Mouse (Mus musculus): ENCODE measurements at regions not wholly inside any gene's neighbourhood (a gene's known extent, or its start where the extent isn't known, plus 50 kb on each side); places are given as distances from the start of the nearest gene placed in this dataset.

GRCm38 (mm10) chr14:29895989-29896675, 72.0 kb upstream of the Selenok start:
- TF ChIP-seq ZMIZ1 (IDR thresholded peaks at IDR 0.05; ENCODE audit: low read depth, low read length) = no peak
- no peak for TF ChIP-seq POLR2A (IDR thresholded peaks at IDR 0.05; ENCODE audit: low read depth, low read length)
- TF ChIP-seq ELF1 (IDR thresholded peaks at IDR 0.05; ENCODE audit: low read depth, low read length) = no peak
- TF ChIP-seq E2F4 (IDR thresholded peaks at IDR 0.05; ENCODE audit: insufficient replicate concordance, low read depth, low read length) = no peak
- TF ChIP-seq MEF2A (IDR thresholded peaks at IDR 0.05; ENCODE audit: borderline replicate concordance, low read depth, low read length) = no peak
- TF ChIP-seq CHD1 (IDR thresholded peaks at IDR 0.05; ENCODE audit: low read depth, low read length) = no peak
- no peak for TF ChIP-seq IRF4 (IDR thresholded peaks at IDR 0.05; ENCODE audit: low read depth, low read length)
- no peak for TF ChIP-seq MXI1 (IDR thresholded peaks at IDR 0.05; ENCODE audit: low read depth, low read length)
- no peak for TF ChIP-seq EP300 (IDR thresholded peaks at IDR 0.05; ENCODE audit: low read length)
- TF ChIP-seq CHD2 (IDR thresholded peaks at IDR 0.05; ENCODE audit: low read length) = no peak
- no peaks in the 10 kb centered on the region for H3K36me3 ChIP-seq (replicated peaks in 1 of 2; ENCODE audit: control insufficient read depth in 1 of 2, insufficient read depth in 1 of 2, low read length in 1 of 2)
- no peak overlapping the region for H3K27ac ChIP-seq (ENCODE audit: insufficient read depth, low read depth)
- no peaks in the 10 kb centered on the region for H3K79me2 ChIP-seq (replicated peaks; ENCODE audit: control insufficient read depth, extremely low read depth, insufficient read depth, poor library complexity, severe bottlenecking)
- no peak overlapping the region for H3K4me3 ChIP-seq (replicated peaks in 1 of 3; ENCODE audit: low read depth in 2 of 3, low read length in 2 of 3, poor library complexity in 1 of 3)
- H3K4me1 ChIP-seq (ENCODE audit: control insufficient read depth in 1 of 2, insufficient read depth in 2 of 2) = peaks cover 0 to 6% of the 10 kb centered on the region in 2 experiments; a peak in 2 of 4 replicates
- in situ Hi-C loops (cut with MboI; ENCODE audit: low pct_ligation_motif_present, low pct_unique_long_range_greater_than_20kb, low sequenced_read_pairs) = no loop called here
- dilution Hi-C loops (cut with MboI; ENCODE audit: extremely low pct_ligation_motif_present, extremely low pct_unique_long_range_greater_than_20kb, low sequenced_read_pairs) = no loop called here
- no peaks in the 10 kb centered on the region for H3K9me3 ChIP-seq (replicated peaks; ENCODE audit: low read length)
- no peak overlapping the region for H3K4me2 ChIP-seq (ENCODE audit: insufficient read depth, low read depth, poor library complexity, severe bottlenecking)
- no peak for DNase-seq (ENCODE audit: extremely low read depth)
- no peak overlapping the region for H3K9ac ChIP-seq (ENCODE audit: insufficient read depth, low read depth)
- peaks cover 34% of the 10 kb centered on the region for H3K27me3 ChIP-seq (replicated peaks)

DNA sequence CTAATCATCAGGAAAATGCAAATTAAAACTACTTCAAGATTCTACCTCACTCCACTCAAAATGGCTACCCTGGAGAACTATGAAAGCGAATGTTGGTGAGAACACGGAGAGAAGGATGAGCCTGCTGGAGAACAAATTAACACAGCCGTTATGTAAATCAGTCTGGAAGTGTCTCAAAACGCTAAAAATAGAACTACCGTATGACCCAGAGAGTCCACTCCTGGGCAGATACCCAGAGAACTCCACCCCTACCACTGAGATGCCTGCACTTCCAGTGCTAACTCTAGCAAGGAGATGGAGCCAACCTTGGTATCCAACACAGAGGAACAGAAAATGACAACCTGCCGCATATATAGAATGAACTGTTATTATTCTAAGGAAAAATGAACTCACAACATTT, 67.2 kb upstream of the Selenok start:
- no peak for DNase-seq (ENCODE audit: extremely low read depth)
- TF ChIP-seq RAD21 (IDR thresholded peaks at IDR 0.05; ENCODE audit: low read depth, low read length) (no peak), SIN3A (IDR thresholded peaks at IDR 0.05; ENCODE audit: low read length) (no peak), ETS1 (conservative IDR thresholded peaks at IDR 0.05; ENCODE audit: low read depth, low read length) (no peak), ELF1 (IDR thresholded peaks at IDR 0.05; ENCODE audit: low read depth, low read length) (no peak), HCFC1 (IDR thresholded peaks at IDR 0.05; ENCODE audit: low read depth, low read length) (no peak), TCF12 (IDR thresholded peaks at IDR 0.05; ENCODE audit: low read depth, low read length) (no peak), EP300 (IDR thresholded peaks at IDR 0.05; ENCODE audit: low read length) (no peak), RCOR1 (conservative IDR thresholded peaks at IDR 0.05; ENCODE audit: low read depth, low read length) (no peak), IRF4 (IDR thresholded peaks at IDR 0.05; ENCODE audit: low read depth, low read length) (no peak), TBP (conservative IDR thresholded peaks at IDR 0.05; ENCODE audit: low read depth, low read length) (no peak), POLR2A (IDR thresholded peaks at IDR 0.05; ENCODE audit: low read depth, low read length) (no peak), MYC (IDR thresholded peaks at IDR 0.05; ENCODE audit: low read depth, low read length) (no peak)
- dilution Hi-C loops (cut with MboI; ENCODE audit: extremely low pct_ligation_motif_present, extremely low pct_unique_long_range_greater_than_20kb, low sequenced_read_pairs) = no loop called here
- in situ Hi-C loops (cut with MboI; ENCODE audit: low pct_ligation_motif_present, low pct_unique_long_range_greater_than_20kb, low sequenced_read_pairs) = no loop called here
- H3K27me3 ChIP-seq (replicated peaks) = peaks cover 30% of the 10 kb centered on the region
- no peak overlapping the region for H3K9ac ChIP-seq (ENCODE audit: insufficient read depth, low read depth)
- H3K36me3 ChIP-seq (replicated peaks in 1 of 2; ENCODE audit: control insufficient read depth in 1 of 2, insufficient read depth in 1 of 2, low read length in 1 of 2) = no peaks in the 10 kb centered on the region
- H3K4me2 ChIP-seq (ENCODE audit: insufficient read depth, low read depth, poor library complexity, severe bottlenecking) = peak overlapping the region; percentile 10; the same call in 1 of the 2 replicates
- H3K79me2 ChIP-seq (replicated peaks; ENCODE audit: control insufficient read depth, extremely low read depth, insufficient read depth, poor library complexity, severe bottlenecking) = no peaks in the 10 kb centered on the region
- no peak overlapping the region for H3K4me3 ChIP-seq (replicated peaks in 1 of 3; ENCODE audit: low read depth in 2 of 3, low read length in 2 of 3, poor library complexity in 1 of 3)
- H3K27ac ChIP-seq (ENCODE audit: insufficient read depth, low read depth) = no peak overlapping the region
- peaks cover 3% of the 10 kb centered on the region for H3K9me3 ChIP-seq (replicated peaks; ENCODE audit: low read length)
- no peaks in the 10 kb centered on the region for H3K4me1 ChIP-seq (ENCODE audit: control insufficient read depth in 1 of 2, insufficient read depth in 2 of 2)
